ENCODE assay signal across 12 mouse cellular contexts in the genomic region with DNA sequence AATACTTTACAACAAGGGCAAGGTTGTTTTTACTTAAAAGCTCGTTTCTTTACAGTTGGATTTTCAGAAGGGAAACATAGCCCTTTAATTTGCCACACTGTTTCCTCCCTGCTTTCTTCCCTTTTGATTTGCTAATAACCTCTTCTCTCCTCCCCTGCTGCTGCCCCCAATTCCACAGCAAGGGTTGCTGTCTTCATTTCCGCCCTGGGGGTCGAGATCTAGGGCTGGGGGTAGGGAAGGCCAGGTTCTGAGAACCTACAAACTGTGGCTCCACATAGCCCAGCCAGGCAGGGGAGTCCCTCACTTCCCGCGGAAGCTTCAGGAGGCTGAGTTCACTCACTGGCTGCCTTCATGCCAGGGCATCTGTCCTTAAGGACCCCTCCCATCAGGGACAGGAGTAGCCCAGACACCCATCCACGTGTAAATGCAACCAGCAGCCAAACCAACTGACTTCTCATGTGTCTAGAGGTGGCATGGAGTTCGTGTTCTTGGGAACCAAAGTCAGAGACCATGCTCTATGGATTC. TPM values are rescaled to one million over a fixed set of nuclear protein-coding genes. Genes with fewer than 3 reads are reported as not detected.
DNase-seq lines count a peak whose midpoint lies in the region; ATAC-seq and TF ChIP-seq lines count a peak whose summit lies in the region.
"Had no signal": no experiment of that assay in that cellular context is flagged by ENCODE, and none has a peak within 500 bp of the region (broad histone marks: within the 10 kb centered on the region; RNA-seq: fewer than 3 reads in every experiment).

No protein-coding gene starts in this region.

- intact Hi-C loops in heart, adult 2 months (cut with DNase I) = no loop called here

- no peaks in the 10 kb centered on the region for H3K79me2 ChIP-seq in heart, adult 2 months (replicated peaks; ENCODE audit: control insufficient read depth, insufficient read depth, low read length)

- H3K4me1 ChIP-seq in heart, adult 2 months (ENCODE audit: control insufficient read depth, insufficient read depth, low read length) = no peaks in the 10 kb centered on the region
- H3K4me1 ChIP-seq in limb, embryonic 13.5 days = peaks cover 24% of the 10 kb centered on the region
- H3K4me1 ChIP-seq in stomach, embryonic 15.5 days = no peaks in the 10 kb centered on the region; the same call in 1 of the 2 replicates

- no peak for TF ChIP-seq CTCF in heart, adult 2 months (IDR thresholded peaks at IDR 0.05)

- 43% methylated on average over 7 of the region's 7 CpGs for WGBS in heart, adult 2 months
- 9% methylated on average over 7 of the region's 7 CpGs for WGBS in limb, embryonic 13.5 days
- WGBS in stomach, embryonic 15.5 days = 21% methylated on average over 7 of the region's 7 CpGs

- H3K9ac ChIP-seq in heart, adult 2 months (ENCODE audit: low read depth, low read length) = no peak overlapping the region
- 0 out of 2 replicates have a peak overlapping the region, but pooled peaks have one; percentile 19 for H3K9ac ChIP-seq in limb, embryonic 13.5 days
- no peak overlapping the region for H3K9ac ChIP-seq in stomach, embryonic 15.5 days

- H3K27me3 ChIP-seq in heart, adult 2 months (ENCODE audit: control insufficient read depth, insufficient read depth, low read length) = no peaks in the 10 kb centered on the region
- H3K27me3 ChIP-seq in limb, embryonic 13.5 days = peaks cover 56% of the 10 kb centered on the region
- peaks cover 12% of the 10 kb centered on the region; the same call in 1 of the 2 replicates for H3K27me3 ChIP-seq in stomach, embryonic 15.5 days (replicated peaks)

- TF ChIP-seq POLR2A in heart, adult 2 months (IDR thresholded peaks at IDR 0.05; ENCODE audit: insufficient read depth, low read depth, low read length) = no peak

- no peak overlapping the region for H3K4me3 ChIP-seq in heart, adult 2 months
- peak overlapping the region; percentile 47 for H3K4me3 ChIP-seq in limb, embryonic 13.5 days
- H3K4me3 ChIP-seq in stomach, embryonic 15.5 days (replicated peaks) = no peak overlapping the region

- no peak overlapping the region for H3K27ac ChIP-seq in heart, adult 2 months
- no peak overlapping the region for H3K27ac ChIP-seq in limb, embryonic 13.5 days
- H3K27ac ChIP-seq in stomach, embryonic 15.5 days = no peak overlapping the region

- DNase-seq in heart, adult 11 months = peak; percentile 71
- DNase-seq in heart, adult 2 months = no peak
- peak; percentile 23 for DNase-seq in retina, postnatal 1 day
- no peak for DNase-seq in retina, embryonic 14.5 days (ENCODE audit: low spot score)
- no peak for DNase-seq in Muller cell, postnatal 12 days (ENCODE audit: inconsistent ontology term)
- DNase-seq in lung, postnatal 4 days = no peak
- DNase-seq: cerebellum, adult 18-20 months; gastrocnemius, postnatal 14 days; right cerebral cortex, postnatal 4 days had no signal

- TF ChIP-seq EP300 in heart, adult 2 months (IDR thresholded peaks at IDR 0.05; ENCODE audit: insufficient read depth, low read depth, low read length) = no peak

- no peaks in the 10 kb centered on the region for H3K9me3 ChIP-seq in limb, embryonic 13.5 days
- no peaks in the 10 kb centered on the region for H3K9me3 ChIP-seq in stomach, embryonic 15.5 days

- H3K4me2 ChIP-seq in limb, embryonic 13.5 days (replicated peaks) = peak overlapping the region; percentile 80
- peak overlapping the region; percentile 75; the same call in 1 of the 2 replicates for H3K4me2 ChIP-seq in stomach, embryonic 15.5 days

- H3K36me3 ChIP-seq in heart, adult 2 months (ENCODE audit: control insufficient read depth, insufficient read depth, low read length) = no peaks in the 10 kb centered on the region
- H3K36me3 ChIP-seq in limb, embryonic 13.5 days = no peaks in the 10 kb centered on the region
- H3K36me3 ChIP-seq in stomach, embryonic 15.5 days = no peaks in the 10 kb centered on the region

- no peak for ATAC-seq in limb, embryonic 13.5 days (ENCODE audit: low FRiP score, low read depth)
- no peak for ATAC-seq in stomach, embryonic 15.5 days (ENCODE audit: insufficient read depth, low FRiP score, low read depth)

RNA-seq across cellular contexts. Expression of gene Rxrg, which starts 1.1 kb away (rescaled TPM):
- 10 to 100 TPM; 64.2 to 67.0 TPM for total RNA-seq in heart, adult 2 months (2021)
- polyA plus RNA-seq in heart, adult 2 months (2012; rRNA removed) = 81.3 and 125 TPM in 2 replicates
- polyA plus RNA-seq in limb, embryonic 13.5 days (2015; fragmentation: Nextera tagmentation; extraction: Ambion mirVana) = 21.2 and 25.7 TPM in 2 replicates
- polyA plus RNA-seq in stomach, embryonic 15.5 days (2015; fragmentation: Nextera tagmentation; extraction: Ambion mirVana) = 1.4 and 2.2 TPM in 2 replicates
- total RNA-seq: megakaryocyte progenitor cell, adult 5-6 weeks had no signal

Comparison
In these comparisons a context has a peak if more than half of its experiments do, and no peak if none do; other contexts are left out.
1. DNase-seq: peak in heart, adult 11 months (single experiment) and retina, postnatal 1 day (single experiment); none in heart, adult 2 months (0 of 2), retina, embryonic 14.5 days (single experiment), Muller cell, postnatal 12 days (single experiment) and lung, postnatal 4 days (0 of 2).